Mouse (Mus musculus) bone marrow, adult 2 months (tissue): ENCODE data around the gene Lars2. TPM values are rescaled to one million over a fixed set of nuclear protein-coding genes. Genes with fewer than 3 reads are reported as not detected.
"Not testable (repeated sequence)": the region's sequence is repeated elsewhere in the genome, so short reads cannot be mapped to it uniquely, and the experiment has no call there.

Source experiments
- H3K27ac ChIP-seq: fragments of 200-500 bp; 2 replicates; pipeline ENCODE4 v1.5.1; 2012; ENCODE audit warnings: low read depth, mild to moderate bottlenecking, control low read depth, inconsistent platforms, low read length; ENCODE audit not compliant: control insufficient read depth, poor library complexity, insufficient read depth
- H3K4me1 ChIP-seq: fragments of 200-500 bp; 2 replicates; pipeline ENCODE4 v1.6.1; 2011; ENCODE audit warnings: low read length; ENCODE audit not compliant: control insufficient read depth, insufficient read depth
- H3K4me3 ChIP-seq: fragments of 200-500 bp; replicated peaks from 2 replicates; pipeline ENCODE3; 2011; ENCODE audit warnings: mild to moderate bottlenecking, low read depth, low read length, control low read depth; ENCODE audit not compliant: control insufficient read depth
- CTCF ChIP-seq: fragments of 200-500 bp; IDR thresholded peaks from 2 replicates; pipeline ENCODE4 v1.5.1; 2011; ENCODE audit warnings: low read length, control low read depth; ENCODE audit not compliant: control insufficient read depth, insufficient read depth
- POLR2A ChIP-seq: fragments of 200-500 bp; IDR thresholded peaks from 2 replicates; pipeline ENCODE4 v1.6.1; 2011; ENCODE audit warnings: low read depth, mild to moderate bottlenecking, control low read depth, low read length, borderline replicate concordance; ENCODE audit not compliant: control insufficient read depth
- WGBS: fragments of 180-500 bp; shearing (Covaris S2); methylation state at CpG from one replicate; pipeline ENCODE4 v1.1.7; 2018; 5-methylcytosine and 5-hydroxymethylcytosine counted together
- polyA plus RNA-seq: library from polyadenylated mRNA; stranded (reverse); fragments of >200 nt; gene quantifications from 2 replicates; pipeline ENCODE4 v1.2.4, GENCODE M21; 2011; ENCODE audit warnings: low replicate concordance; ENCODE audit not compliant: missing spikeins, insufficient read depth, insufficient read length

Gene Lars2
- polyA plus RNA-seq, 1 experiment: 27,480 TPM

- Histone ChIP-seq H3K4me1 (no peaks in the 10 kb centered on the region), H3K27ac (no peak overlapping the region), H3K4me3 (no peak overlapping the region)
- no peak for TF ChIP-seq POLR2A
- no peak for TF ChIP-seq CTCF
- WGBS: 83% methylated on average over 6 of the region's 6 CpGs
These were observed 25.5 kb upstream of the Lars2 start for GRCm38 (mm10) chr9:123341256-123341655.

- Histone ChIP-seq H3K27ac (no peak overlapping the region), H3K4me1 (no peaks in the 10 kb centered on the region), H3K4me3 (no peak overlapping the region)
- 65% methylated on average over 3 of the region's 3 CpGs for WGBS
- TF ChIP-seq POLR2A (no peak), CTCF (no peak)
These were observed 23.7 kb upstream of the Lars2 start for GRCm38 (mm10) chr9:123343069-123343468.

DNA sequence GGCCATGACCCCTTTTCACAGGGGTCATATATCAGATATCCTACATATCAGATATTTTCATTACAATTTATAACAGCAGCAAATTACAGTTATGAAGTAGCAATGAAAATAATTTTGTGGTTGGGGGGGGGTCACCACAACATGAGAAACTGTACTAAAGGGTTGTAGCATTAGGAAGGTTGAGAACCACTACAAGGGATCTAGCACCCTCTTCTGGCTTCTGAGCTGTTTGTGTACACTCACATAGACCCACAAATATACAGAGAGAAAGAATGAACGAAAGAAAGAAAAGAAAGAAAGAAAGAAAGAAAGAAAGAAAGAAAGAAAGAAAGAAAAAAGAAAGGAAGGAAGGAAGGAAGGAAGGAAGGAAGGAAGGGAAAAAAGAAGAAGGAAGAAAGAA is 17.4 kb upstream of the Lars2 start:
- H3K4me1 ChIP-seq, H3K4me3 ChIP-seq, H3K27ac ChIP-seq: not testable (repeated sequence)
- 85% methylated on average over 1 of the region's 1 CpGs for WGBS

DNA sequence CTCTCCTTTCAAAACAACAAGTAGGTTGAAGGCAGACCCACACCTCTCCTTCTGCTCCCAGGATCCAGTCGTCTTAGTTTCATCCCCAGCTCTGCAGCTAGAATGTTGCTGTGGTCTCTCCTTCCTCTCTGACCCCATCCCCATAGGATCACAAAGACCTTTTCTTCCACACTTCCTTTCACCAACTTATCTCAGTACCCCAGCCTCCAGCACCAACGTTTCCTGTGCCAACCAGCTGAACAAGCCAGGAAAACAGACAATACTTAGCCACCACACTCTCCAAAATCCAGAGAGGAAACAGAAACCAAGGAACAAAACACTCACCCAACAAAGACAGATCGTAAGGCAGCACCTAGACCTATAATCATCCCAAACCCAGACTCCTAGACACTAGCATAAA is 6.7 kb upstream of the Lars2 start:
- Histone ChIP-seq H3K4me1 (no peaks in the 10 kb centered on the region), H3K4me3 (no peak overlapping the region), H3K27ac (no peak overlapping the region)
- no peak for TF ChIP-seq CTCF
- TF ChIP-seq POLR2A: no peak
- 28% methylated on average over 3 of the region's 3 CpGs for WGBS

DNA sequence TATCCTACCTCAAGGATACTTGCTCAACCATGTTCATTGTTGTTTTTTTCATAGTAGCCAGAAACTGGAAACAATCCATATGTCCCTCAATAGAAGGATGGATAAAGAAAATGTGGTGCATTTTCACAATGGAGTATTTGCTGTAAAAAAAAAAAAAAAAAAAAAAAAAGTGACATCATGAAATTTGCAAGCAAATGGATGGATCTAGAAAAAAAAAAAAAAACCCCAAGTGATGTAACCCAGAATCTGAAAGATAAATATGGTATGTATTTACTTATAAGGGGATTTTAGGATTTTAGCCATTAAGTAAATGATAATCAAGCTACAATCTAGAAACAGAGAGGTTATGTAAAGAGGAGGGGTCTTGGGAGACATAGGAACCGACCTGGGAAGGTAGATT is 1.4 kb upstream of the Lars2 start:
- WGBS: 58% methylated on average over 1 of the region's 1 CpGs
- H3K4me1 ChIP-seq: no peaks in the 10 kb centered on the region
- TF ChIP-seq CTCF (no peak), POLR2A (no peak)

DNA sequence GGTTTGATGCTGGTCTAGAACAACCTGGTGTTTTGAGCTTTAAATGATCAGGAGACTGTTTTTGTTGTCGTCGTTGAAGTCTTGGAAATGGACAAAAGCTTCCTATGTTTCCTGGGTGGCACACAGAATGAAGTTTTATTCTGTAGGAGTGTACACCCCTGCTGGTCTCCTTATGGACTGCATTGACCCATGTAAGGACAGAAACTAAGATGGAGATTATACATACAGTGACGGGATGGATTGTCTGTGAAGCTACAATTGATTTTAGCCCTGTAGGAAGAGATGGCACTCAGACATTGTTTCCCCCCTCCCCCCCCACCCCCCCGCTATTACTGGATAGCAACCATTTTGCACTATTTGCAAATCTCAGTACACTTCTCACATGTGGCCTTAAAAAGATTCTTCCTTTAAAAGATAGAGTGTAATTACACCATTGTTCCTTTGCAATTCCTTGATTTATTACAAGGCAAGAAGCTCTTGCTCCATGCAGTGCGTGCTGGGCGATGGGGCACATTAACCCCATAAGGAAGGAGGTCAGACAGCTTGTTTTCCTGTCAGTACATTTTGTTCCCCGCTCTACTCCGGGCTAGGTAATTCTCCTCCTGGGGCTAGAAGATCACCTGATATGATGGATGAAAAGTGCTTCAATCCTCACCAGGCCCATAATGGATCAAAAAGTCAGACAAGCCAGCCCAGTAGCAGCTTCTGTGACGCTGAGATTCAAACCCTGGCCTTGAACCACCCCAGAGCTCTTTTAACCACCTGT is 602 bp upstream of the Lars2 start:
- H3K27ac ChIP-seq: no peak overlapping the region
- H3K4me1 ChIP-seq: no peaks in the 10 kb centered on the region
- WGBS: 34% methylated on average over 9 of the region's 9 CpGs

More for the DNA sequence above, 1.4 kb upstream of the Lars2 start:
- Histone ChIP-seq H3K27ac (no peak overlapping the region), H3K4me3 (no peak overlapping the region)

GRCm38 (mm10) chr9:123367636-123368035 is 909 bp downstream of the Lars2 start:
- TF ChIP-seq CTCF: no peak
- TF ChIP-seq POLR2A: no peak
- no peak overlapping the region for H3K4me3 ChIP-seq
- no peaks in the 10 kb centered on the region for H3K4me1 ChIP-seq
- H3K27ac ChIP-seq: no peak overlapping the region

More for the DNA sequence above, 602 bp upstream of the Lars2 start:
- H3K4me3 ChIP-seq: peak overlapping the region; percentile 41
- no peak for TF ChIP-seq POLR2A
- no peak for TF ChIP-seq CTCF

- H3K27ac ChIP-seq: no peak overlapping the region
- no peak overlapping the region for H3K4me3 ChIP-seq
- TF ChIP-seq CTCF: no peak
- TF ChIP-seq POLR2A: no peak
- 85% methylated on average over 5 of the region's 5 CpGs for WGBS
- H3K4me1 ChIP-seq: no peaks in the 10 kb centered on the region; the same call in 1 of the 2 replicates
These were observed 15.7 kb downstream of the Lars2 start for GRCm38 (mm10) chr9:123382399-123382798.

DNA sequence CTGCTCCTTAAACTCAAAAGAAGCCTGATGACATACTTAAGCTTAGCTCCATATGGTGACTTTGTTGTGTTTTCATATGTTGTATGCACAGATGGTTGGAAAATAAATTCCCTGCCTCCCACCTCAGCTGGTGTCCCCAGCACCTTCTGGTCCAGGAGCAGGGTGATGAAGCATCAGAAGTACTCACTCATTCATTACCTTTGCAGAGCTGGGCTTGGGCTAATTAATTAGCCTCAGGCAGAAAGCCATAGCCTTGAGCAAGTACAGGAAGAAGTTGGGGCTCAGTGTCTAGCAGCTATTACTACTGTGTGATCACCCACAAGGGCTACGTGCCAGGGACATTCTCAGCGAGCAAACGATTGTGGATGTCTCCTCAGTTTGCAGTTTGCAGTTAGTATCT is 18.0 kb downstream of the Lars2 start:
- H3K4me3 ChIP-seq: no peak overlapping the region
- H3K27ac ChIP-seq: no peak overlapping the region
- no peak for TF ChIP-seq CTCF
- TF ChIP-seq POLR2A: no peak
- WGBS: 76% methylated on average over 3 of the region's 3 CpGs
- no peaks in the 10 kb centered on the region; the same call in 1 of the 2 replicates for H3K4me1 ChIP-seq
